Mouse (Mus musculus): ENCODE data around the gene Olfr521.
"Not testable (repeated sequence)": the region's sequence is repeated elsewhere in the genome, so short reads cannot be mapped to it uniquely, and the experiment has no call there.

Gene Olfr521

DNA sequence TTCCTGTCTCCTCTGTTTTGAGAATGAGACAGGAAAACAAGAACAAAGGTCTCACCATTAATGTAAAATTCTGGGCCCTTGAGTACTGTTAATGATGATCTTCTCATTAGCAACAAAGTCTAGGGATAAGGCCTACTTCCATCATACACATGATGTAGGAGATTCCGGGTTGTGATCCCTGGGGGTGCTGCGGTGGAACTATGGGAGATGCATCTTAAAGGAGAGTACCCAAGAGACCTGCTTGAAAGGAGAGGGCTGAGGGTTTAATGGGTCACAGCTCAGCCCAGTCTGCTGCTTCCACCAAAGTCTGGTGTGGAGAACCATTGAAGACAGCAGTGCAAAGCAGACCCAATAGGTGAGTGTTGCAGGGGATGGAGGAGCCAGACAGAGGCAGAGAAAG is at the start of gene Olfr521:
Gene Olfr521, plus strand, starts transcription at position 301 of the 400 bp plus-strand sequence.
- DNase-seq, result no peak

DNA sequence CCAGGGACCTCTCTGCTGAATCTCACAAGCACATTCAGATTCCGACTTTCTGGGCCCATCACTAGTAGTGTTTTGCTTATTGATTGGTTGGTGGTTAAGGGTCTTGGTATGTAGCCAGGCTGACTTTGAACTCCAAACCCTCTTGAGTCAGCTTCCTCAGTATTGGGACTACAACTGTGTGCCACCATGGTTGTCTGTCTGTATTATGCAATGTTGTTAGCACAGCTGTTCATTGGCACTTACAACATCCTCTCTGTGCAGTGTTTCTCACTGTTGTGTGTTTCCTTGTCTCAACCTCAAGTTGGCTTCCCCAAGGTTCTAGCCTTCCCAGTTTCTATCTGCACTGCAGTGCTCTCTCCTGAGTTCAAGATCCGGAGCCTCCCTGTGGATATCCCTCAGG is 46.8 kb upstream of the Olfr521 start:
- no peak for DNase-seq

DNA sequence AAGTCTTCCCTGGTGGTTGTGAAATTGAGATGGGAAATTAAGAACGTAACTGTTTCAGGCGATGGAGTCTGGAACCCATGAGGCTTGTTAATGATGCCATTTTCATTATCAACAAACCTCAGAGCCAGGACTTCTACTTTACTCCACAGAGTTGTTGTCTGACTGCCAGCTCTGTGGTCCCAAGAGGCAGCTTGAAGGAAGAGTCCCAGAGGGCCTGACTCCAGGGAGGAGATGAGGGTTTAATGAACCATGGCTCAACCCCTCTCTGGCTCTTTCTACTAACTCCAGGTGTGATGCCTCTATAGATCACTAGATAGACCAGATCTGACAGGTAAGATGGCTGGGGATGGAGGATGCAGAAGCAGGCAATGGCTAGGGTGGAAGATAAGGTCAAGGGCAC is 33.3 kb upstream of the Olfr521 start, which contains the start of gene Olfr520:
Gene Olfr520, plus strand, starts transcription at position 301 of the 400 bp plus-strand sequence.
- no peak for DNase-seq

DNA sequence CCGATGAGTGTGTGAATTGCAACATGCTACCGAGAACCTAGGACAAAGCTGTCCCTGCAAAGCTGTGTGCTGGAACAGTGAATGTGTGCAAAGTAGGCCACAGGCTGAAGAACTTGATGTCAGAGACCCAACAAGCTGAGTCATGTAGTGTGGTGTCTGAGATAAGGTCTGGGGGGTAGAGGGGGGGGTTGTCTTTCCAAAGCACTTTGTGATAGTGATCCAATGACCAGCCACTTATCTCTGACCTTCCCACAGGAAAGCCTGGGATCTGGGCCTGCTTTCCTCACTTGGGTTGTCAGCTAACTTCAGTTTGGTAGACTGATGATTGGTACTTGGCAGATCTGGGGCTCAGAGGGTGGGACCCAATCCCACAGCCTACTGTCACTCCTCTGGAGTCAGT is 28.7 kb upstream of the Olfr521 start:
- no peak for DNase-seq

DNA sequence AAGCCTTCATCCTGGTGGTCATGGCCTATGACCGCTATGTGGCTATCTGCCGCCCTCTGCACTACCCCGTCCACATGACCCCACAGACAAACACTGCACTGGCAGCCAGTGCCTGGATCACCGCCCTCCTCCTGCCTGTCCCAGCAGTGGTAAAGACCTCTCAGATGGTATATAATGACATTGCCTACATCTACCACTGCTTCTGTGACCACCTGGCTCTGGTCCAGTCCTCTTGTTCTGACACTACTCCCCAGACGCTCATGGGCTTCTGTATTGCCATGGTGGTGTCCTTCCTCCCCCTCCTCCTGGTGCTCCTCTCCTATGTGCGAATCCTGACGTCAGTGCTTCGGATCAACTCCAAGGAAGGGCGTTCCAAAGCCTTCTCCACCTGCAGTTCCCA is 27.8 kb upstream of the Olfr521 start:
- DNase-seq, result not testable (repeated sequence)

DNA sequence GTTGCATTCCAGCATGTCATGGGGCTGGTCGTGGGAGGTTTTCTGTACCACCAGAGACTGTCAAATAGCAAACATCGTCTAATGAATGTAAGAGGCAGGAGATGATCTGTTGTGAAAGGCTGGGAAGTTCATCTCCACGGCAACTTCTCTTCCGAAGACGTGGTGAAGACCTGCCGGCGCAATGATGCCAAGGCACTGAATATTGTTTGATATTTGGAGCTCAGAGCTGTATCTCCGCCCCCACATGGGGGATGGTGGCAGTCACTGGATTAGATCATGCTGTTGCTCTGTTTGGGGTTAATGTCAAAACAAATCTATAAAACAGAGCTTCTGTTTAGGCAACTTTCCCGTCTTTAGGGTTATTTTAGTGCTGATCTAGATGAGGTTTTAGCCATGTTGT is 24.0 kb upstream of the Olfr521 start:
- DNase-seq, result no peak

DNA sequence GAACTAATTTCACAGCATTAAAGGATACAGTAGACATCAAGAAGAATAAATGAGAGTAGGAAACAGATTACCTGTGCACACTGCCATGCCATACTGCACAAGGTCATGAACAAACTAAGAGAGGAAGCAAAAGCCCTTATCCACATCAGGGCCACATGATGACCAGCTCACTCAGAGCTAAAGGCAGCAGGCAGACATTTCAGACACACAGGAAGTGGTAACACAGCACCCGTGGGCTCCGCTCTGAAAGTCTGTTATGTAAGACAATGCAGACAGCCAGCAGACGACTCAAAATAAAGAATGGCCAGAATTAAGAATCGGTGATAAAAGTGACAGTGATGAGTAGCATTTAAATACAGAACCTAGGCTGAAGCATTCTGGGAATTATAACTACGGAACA is 18.1 kb downstream of the Olfr521 start:
- DNase-seq, result no peak

DNA sequence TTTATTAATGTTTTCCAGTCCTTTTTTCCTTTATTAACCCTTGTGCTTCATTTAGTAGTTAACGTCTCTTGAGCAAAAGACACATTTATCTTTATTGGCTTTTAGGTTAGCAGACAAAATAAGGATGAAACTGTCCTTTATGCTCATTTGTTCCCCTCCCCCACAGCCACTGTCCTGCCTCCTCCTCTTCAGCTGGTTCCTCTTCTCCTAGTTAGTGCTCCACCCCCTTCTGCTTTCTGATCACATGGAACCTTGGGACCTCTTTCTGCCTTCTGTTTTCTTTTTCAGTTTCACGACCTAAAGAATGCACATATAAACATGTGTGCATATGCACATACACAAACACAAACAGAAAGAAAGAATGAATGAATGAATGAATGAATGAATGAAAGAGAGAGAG is 18.6 kb downstream of the Olfr521 start:
- DNase-seq, result no peak

DNA sequence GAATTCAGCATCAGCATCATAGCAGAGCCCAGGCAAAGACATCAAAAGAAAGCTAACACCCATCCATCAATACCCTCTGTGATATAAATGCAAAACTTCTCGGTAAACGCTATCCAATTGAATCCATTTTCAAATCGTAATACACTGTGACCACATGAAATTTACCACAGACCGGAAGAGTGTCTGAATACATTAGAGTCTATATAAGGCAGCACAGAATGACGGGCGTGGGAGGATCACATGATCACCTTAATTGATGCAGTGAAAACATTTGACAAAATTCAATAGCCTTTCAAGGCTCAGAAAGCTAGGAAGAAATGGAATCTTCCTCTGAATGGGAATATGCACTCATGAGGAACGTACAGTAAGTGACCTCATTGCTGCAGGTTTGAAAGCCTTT is 20.1 kb downstream of the Olfr521 start:
- DNase-seq, result no peak

DNA sequence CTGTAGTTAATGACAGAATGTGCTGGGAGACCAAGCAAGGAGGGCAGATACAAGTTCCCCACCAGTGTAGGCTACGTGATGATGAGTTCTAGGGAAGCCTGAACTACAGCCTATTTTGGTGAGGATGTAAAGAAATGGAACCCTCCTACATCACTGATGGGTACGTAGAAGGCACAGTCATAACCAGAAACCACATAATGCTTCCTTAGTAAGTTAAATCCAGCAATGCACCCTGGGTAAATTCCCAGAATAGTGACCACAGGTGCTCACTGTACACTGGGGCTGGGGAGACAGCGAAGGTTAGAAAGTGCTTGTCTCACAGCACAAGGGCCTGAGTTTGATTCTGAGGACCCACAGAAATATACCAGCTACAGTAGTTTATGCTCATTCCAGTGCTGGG is 22.2 kb downstream of the Olfr521 start:
- DNase-seq, result no peak

DNA sequence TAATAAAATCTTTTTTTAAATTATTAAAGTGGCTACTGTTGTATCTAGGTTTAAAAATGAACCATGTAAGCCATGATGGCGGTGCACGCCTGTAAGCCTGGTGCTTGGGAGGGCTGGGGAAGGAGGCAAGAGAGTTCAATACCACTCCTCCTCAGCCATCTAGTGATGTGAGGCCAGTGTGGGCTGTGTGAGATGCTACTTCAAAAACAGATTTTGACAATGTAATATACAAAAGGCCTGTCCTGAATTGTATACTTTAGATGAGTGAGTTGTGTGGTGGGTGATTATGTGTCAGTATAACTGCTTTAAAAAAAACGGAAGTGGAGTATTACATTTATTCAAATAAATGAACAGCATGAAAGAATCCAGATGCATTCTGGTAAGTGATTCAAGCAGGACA is 23.5 kb downstream of the Olfr521 start:
- DNase-seq, result no peak

DNA sequence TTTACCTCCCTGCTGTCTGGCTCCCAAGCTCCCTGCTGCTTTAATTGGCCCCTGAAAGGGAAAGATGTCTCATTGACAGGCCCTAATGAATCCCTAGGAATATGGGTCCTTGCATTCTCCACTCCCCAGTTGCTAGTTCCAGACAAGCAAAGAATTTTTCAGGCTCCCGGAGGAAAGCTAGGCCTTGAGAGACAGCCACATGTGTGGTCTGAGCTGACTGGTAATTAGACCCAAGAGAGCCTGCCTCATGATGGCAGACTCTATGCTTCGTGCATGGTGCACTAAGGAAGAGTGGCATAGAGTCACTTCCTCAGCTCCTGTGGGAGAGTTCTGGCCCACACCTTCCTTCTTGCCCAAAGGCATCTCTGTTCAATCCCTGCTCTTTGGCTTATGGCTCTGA is 24.6 kb downstream of the Olfr521 start:
- no peak for DNase-seq

DNA sequence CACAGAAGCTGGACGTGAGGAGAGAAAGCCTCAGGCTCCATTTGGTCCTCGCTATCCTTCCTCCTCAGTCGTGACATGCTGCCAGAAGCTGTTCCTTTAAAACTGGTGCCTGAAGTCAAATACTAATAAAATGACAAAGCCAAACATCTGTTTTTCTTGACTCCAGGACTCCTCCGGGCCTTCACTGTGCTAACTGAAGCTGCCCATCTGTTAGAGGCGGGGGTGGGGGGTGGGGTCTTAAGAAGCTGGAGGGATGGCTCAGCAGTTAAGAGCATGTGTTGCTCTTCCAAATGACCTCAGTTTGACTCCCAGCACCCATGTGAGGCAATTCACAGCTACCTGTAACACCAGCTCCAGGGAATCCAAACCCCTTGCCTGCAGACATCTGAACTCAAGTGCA is 25.3 kb downstream of the Olfr521 start:
- no peak for DNase-seq

DNA sequence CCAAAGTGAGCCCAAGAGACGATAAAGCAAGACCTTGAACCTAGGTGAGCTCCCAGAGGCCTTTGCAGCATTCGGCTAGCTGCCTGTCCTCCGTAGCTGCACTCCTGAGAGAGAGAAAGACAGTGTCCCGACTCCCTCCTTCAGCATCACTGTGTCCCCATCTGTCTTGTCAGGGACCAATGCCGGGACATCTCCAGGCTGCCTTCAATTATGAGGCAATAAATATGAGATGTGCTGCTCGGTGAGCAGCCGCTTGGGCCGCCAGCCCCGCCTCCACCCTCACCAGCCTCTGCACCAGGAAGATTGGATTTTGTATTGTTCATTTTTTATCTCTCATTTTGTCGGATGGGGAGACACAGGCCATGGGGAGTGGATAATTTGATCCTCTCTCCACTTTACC is 27.5 kb downstream of the Olfr521 start:
- DNase-seq, result no peak

DNA sequence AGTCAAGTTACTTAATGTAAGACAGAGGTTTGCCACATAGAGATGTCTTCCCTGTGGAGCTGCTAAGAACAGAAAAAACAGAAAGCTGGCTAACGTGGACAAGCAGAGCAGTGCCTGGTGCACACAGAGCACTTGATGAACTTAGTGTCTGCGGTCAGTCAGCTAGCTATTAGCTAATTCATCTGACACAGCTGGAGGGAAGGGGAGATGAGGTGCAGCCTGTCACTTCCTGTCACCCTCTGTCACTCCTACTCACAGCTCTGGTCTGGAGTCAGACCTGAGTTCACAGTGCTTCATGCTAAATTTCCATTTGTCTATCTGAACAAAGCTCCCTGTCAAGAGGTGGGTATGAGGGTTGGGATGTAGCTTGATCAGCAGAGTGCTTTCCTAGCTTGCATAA is 30.8 kb downstream of the Olfr521 start:
- DNase-seq, result no peak

DNA sequence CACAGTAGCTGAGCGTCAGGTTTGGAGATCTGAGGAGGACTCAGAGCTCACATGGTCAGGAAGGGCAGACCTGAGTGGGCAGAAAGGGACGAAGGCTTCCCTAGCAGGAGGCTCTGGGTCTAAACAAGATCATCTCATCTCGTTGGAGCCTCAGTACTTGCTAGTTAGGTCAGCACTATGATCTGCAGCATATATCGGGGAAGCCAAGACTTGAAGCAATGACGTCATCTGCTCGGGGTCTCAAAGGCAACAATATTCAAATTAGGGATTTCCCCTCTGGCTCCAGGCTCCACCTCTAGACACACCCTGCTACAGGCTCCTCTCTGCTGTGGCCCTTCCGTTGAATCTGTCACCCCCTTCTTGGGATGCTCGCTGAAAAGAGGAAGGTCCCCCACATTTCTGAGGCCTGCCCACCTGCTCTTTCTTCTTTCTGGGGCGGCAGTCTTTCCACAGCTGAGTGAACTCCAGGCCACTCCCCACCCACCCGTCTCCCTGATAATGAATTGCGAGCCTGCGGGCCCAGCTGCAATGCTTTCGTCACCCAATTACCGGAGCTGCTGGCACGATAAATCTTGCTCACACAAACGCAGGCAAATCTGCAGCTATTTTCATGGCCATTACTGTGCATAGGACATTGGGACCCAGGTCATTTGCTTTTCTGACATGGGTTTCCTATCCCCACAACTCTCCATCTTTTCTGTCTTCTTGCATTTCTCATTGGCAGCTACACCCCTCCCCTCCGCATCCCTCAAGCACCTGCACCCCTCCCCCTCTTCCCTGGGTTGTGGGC is 32.1 kb downstream of the Olfr521 start:
- DNase-seq, result no peak

DNA sequence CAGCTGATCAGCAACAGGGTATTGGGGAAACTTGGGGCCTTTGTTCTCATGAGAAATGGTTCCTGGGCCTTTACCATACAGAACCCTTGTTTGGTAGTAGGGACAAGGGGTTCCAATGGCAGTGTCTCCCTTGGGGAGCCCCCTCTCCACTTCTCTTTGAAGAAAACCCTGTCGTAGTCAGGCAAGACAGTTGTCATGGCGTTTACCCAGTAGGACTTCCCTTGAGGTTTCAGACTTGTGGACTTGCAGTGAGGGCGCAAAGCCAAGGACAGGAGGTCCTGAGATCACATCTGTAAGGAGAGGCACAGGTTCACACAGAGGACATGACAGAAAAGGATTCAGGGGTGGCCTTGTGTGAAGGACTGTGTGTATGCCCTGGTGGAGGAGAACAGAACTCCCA is 33.2 kb downstream of the Olfr521 start:
- no peak for DNase-seq

DNA sequence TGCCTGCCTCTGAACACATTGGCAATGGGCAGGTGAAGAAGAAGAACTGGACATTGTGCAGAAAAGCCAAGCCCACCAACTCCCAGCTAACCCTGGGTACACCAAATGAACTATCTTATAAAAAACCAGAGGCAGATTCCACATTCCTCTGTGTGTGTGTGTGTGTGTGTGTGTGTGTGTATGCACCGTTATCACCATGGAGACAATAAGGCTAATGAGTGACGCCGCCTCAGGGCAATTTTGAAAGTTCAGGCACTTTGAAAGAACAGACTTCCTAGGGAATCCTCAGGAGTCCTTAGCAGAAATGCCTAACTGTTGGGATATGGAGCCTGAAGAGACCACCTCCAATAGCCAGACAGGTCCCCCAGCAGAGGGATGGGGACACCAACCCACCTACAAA is 34.0 kb downstream of the Olfr521 start:
- no peak for DNase-seq

DNA sequence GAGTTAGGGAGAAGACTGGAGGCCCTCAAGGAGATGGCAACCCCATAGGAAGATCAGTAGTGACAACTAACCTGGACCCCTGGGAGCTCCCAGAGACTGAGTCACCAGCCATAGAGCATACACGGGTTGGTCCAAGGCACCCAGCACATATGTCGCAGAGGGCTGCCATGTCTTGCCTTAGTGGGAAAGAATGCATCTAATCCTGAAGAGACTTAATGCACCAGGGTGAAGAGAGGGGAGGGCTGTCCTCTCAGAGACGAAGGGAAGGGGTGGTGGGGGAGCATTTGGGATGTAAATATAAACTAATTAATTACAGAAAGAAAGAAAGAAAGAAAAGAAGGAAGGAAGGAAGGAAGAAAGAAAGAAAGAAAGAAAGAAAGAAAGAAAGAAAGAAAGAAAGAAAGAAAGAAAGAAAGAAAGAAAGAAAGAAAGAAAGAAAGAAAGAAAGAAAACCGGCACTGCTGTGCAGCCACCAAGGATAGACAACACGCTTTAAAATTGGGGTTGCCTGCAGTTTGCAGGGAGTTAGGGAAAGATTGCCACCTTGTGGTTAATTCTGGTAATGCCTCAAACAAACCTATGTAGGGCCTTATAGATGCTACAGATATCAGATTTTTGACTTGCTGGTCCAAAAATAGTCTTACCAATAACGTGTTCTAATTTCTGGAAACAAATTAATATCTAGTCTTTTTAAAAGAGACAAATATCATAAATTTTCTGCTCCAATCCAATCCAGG is 34.8 kb downstream of the Olfr521 start:
- DNase-seq, result peak; percentile 27 to 55

DNA sequence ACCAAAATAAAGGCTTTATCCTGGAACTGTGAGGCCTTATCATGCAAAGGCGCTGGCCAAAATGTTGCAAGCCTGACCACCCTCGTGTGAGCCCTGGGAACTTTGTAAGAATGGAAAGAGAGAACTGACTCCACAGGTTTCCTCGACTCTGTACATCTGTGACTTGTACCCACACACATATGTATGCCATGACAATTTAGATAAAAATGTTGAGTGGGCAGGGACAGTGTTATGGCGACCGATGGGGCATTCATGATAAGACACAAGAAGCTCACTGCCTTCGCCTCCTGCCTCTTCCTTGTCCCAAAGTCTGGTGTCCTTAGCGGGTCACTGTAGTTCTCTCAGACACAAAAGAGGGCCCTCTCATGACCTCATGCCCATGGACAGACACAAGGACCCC is 35.8 kb downstream of the Olfr521 start:
- no peak for DNase-seq

DNA sequence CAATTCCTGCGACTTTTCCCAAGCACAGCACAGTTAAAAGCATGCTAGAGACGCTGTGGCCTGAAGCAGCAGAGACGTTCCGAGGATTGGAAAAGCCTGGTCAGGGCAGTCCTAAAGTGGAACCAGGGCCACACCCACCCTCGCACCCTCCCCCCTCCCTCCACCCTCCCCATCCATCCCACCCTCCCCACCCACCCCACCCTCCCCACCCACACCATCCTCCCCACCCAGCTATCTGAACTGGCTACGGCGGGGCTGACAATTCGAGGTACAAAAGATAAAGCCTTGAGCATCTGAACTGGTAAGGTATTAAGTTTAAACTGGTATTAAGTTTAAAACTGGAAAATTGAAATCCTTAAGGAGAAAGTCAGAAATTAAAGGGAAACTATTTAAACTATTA is 40.2 kb downstream of the Olfr521 start:
- no peak for DNase-seq

DNA sequence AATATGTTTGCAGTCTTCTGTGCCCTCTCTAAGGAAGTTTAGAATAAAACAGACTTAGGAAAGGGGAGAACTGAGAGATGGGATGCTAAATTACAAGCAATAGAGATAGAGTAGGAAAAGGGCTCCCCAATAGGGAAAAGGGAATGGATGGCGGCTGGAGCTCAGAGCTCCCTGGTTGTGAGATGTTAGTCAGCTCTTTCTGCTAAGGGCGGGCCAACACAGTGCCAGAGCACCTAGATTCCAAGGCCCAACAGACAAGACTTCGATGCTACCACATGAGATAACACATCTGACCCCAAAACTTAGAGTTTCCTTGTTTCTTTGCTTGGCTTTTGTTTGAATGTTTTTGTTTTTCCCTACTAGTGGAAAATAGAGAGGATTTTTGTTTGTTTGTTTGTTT is 40.7 kb downstream of the Olfr521 start:
- DNase-seq, result not testable (repeated sequence)

DNA sequence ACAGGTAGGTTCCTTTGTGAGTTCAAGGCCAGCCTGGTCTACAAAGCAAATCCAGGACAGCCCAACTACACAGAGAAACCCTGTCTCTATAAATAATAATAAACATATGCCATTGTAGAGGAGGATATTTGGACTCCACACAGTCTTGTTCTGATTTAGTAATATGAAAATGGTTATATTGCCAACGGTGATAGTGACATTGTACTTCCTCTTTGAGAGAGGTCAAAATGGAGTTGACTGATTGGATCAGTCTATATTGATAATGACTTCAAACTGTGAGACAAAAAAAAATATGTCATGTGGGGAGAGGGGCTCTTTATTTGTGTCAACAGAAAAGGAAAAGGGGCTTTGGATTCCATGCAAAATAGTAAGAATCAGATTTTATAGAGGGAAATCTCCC is 42.0 kb downstream of the Olfr521 start:
- DNase-seq, result no peak

DNA sequence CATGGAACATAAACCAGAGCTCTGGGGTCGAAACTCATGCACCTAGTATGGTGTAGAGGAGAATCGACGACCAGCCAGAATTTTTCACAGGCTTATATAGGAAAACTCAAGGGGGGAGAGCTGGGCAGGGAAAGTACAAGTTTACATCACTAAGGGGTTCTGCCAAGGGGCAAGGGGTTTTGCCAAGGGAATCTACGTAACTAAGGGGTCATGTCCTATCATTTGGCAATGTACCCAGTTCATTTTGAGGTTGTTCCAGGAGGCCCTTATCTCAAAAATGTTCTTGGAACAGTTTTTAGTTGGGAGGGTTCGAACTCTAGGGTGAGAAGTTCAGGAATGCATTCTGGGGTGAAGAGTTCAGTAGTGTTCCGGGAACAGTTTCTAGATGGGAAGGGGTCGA is 43.7 kb downstream of the Olfr521 start:
- DNase-seq, result not testable (repeated sequence)

DNA sequence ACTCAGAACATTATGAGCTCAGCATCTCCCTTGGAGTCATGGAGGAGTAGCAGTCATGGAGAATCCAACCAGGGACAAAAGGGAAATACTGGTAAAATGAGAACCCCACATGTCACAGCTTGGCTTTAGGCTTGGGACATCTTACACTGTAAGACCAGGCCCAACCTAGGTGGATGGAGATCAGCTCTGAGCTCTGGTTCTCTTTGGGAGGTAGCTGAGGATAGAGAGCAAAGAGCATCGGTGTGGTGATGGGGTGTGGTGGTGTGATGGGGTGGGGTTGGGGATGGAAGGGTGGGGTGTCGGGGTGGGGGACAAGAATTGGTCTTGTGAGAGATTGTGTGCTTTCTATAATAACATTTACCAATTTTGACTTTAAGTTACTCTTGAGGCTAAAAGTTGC is 47.5 kb downstream of the Olfr521 start:
- DNase-seq, result no peak
